Mouse (Mus musculus) testis, adult 2 months (tissue): ENCODE measurements at regions not wholly inside any gene's neighbourhood (a gene's known extent, or its start where the extent isn't known, plus 50 kb on each side); places are given as distances from the start of the nearest gene placed in this dataset.
A peak's percentile ranks its signal among the peaks of the same experiment; 100 is the strongest.

Experiments used
- H3K27ac ChIP-seq: fragments of 200-500 bp; 2 replicates; pipeline ENCODE4 v1.5.1; 2012; ENCODE audit warnings: low read depth, low read length; ENCODE audit not compliant: control insufficient read depth, insufficient read depth
- H3K27me3 ChIP-seq: fragments of 200-500 bp; 2 replicates; pipeline ENCODE4 v1.6.1; 2012; ENCODE audit warnings: mild to moderate bottlenecking, low read length, moderate library complexity; ENCODE audit not compliant: control insufficient read depth, insufficient read depth
- H3K36me3 ChIP-seq: fragments of 200-500 bp; 2 replicates; pipeline ENCODE4 v1.6.1; 2012; ENCODE audit warnings: mild to moderate bottlenecking, low read length; ENCODE audit not compliant: control insufficient read depth, insufficient read depth
- H3K4me1 ChIP-seq: fragments of 200-500 bp; 2 replicates; pipeline ENCODE4 v1.6.1; 2012; ENCODE audit warnings: low read length; ENCODE audit not compliant: control insufficient read depth, insufficient read depth
- H3K4me3 ChIP-seq: fragments of 200-500 bp; 2 replicates; pipeline ENCODE4 v1.5.1; 2012; ENCODE audit warnings: low read depth, mild to moderate bottlenecking, low read length, moderate library complexity, mixed read lengths; ENCODE audit not compliant: control insufficient read depth
- CTCF ChIP-seq: fragments of 200-500 bp; IDR thresholded peaks from 2 replicates; pipeline ENCODE4 v1.5.1; 2012; ENCODE audit warnings: low read depth, mild to moderate bottlenecking, inconsistent platforms, low read length, moderate library complexity; ENCODE audit not compliant: control insufficient read depth, insufficient read depth, insufficient replicate concordance
- POLR2A ChIP-seq: fragments of 200-500 bp; IDR thresholded peaks from 2 replicates; pipeline ENCODE4 v1.6.1; 2012; ENCODE audit warnings: low read depth, mild to moderate bottlenecking, inconsistent platforms, low read length, moderate library complexity; ENCODE audit not compliant: control insufficient read depth

GRCm38 (mm10) chr10:60889792-60890191 lies 58.4 kb upstream of the Unc5b start:
- TF ChIP-seq POLR2A (no peak), CTCF (no peak)
- Histone ChIP-seq H3K4me3 (peak overlapping the region; percentile 70), H3K27me3 (no peaks in the 10 kb centered on the region; the same call in 1 of the 2 replicates), H3K4me1 (peaks cover 12% of the 10 kb centered on the region), H3K36me3 (no peaks in the 10 kb centered on the region; the same call in 1 of the 2 replicates), H3K27ac (no peak overlapping the region)

GRCm38 (mm10) chr10:60888541-60888940 lies 57.2 kb upstream of the Unc5b start:
- no peaks in the 10 kb centered on the region; the same call in 1 of the 2 replicates for H3K27me3 ChIP-seq
- H3K4me1 ChIP-seq: peaks cover 12% of the 10 kb centered on the region
- H3K4me3 ChIP-seq: peak overlapping the region; percentile 70
- H3K27ac ChIP-seq: no peak overlapping the region
- H3K36me3 ChIP-seq: no peaks in the 10 kb centered on the region; the same call in 1 of the 2 replicates
- TF ChIP-seq POLR2A (no peak), CTCF (no peak)

- Histone ChIP-seq H3K36me3 (no peaks in the 10 kb centered on the region; the same call in 1 of the 2 replicates), H3K27me3 (no peaks in the 10 kb centered on the region; the same call in 1 of the 2 replicates), H3K4me1 (peaks cover 8% of the 10 kb centered on the region), H3K27ac (no peak overlapping the region), H3K4me3 (peak overlapping the region; percentile 59)
- TF ChIP-seq POLR2A: no peak
- TF ChIP-seq CTCF: no peak
These were observed 54.2 kb upstream of the Unc5b start for GRCm38 (mm10) chr10:60885348-60886275.

GRCm38 (mm10) chr10:60884806-60885205 lies 53.4 kb upstream of the Unc5b start:
- no peak overlapping the region for H3K27ac ChIP-seq
- H3K4me1 ChIP-seq: peaks cover 8% of the 10 kb centered on the region
- TF ChIP-seq POLR2A (no peak), CTCF (no peak)
- H3K4me3 ChIP-seq: peak overlapping the region; percentile 33
- no peaks in the 10 kb centered on the region; the same call in 1 of the 2 replicates for H3K27me3 ChIP-seq
- no peaks in the 10 kb centered on the region for H3K36me3 ChIP-seq
